Mouse (Mus musculus) mesoderm, embryonic 11.5 days (tissue): ENCODE data around the gene Aldh3b2.
"Not testable (repeated sequence)": the region's sequence is repeated elsewhere in the genome, so short reads cannot be mapped to it uniquely, and the experiment has no call there.

ENCODE experiments used
- DNase-seq: peaks from one replicate; pipeline ENCODE4 v3.0.0-alpha.2; 2012; ENCODE audit warnings: low read depth, low spot score

The Aldh3b2 gene

DNA sequence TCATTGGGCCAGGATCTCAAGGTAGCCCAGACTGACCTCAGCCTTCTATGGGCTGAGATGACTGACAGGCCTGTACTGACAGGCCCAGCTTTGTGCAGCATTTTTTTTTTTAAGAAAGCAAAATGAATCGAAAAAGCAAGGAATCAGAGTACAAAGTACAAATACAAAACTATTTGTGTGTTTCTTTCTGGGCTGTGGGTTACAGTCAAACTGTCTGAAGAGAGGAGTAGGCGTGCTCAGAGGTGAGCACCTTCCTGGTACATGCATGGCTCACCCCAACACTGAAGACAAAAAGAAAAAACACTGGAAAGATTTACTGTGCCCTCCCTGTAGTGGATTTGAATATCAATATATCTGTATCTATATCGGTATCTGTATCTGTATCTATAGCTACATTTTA, 24.3 kb upstream of the Aldh3b2 start:
- no peak for DNase-seq

DNA sequence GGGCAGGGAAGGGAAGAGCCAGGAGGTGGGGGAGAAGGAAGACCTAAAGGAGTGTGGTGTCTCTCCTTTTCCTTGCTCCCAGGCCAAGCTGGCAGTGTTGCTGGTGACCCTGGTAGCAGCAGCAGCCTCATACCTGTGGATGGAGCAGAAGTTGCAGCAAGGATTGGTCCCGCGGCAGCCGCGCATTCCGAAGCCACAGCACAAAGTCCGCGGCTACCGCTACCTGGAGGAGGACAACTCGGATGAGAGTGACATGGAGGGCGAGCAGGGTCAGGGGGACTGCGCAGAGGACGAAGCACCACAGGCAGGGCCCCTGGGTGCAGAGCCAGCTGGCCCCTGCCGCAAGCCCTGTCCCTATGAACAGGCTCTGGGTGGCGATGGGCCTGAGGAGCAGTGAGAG, 23.6 kb upstream of the Aldh3b2 start:
- DNase-seq, result no peak

DNA sequence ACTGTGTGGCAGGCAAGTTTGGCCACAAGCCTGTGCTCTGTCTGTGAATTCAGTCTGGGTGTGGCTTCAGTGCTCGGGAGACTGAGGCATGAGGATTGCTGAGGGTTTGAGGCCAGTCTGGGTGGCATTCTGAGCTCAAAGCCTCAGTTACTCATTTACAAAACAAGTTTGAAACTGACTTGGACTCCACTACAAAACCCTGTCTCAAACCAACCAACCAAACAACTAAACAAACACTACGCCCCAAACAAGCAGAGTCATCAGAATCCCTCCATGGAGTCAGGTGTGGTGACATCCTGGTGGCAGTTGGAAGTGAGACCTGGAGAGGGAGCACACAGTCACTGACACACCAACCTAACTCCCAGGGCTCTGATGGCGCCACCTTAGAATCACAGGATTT, 21.8 kb upstream of the Aldh3b2 start:
- DNase-seq, result no peak

DNA sequence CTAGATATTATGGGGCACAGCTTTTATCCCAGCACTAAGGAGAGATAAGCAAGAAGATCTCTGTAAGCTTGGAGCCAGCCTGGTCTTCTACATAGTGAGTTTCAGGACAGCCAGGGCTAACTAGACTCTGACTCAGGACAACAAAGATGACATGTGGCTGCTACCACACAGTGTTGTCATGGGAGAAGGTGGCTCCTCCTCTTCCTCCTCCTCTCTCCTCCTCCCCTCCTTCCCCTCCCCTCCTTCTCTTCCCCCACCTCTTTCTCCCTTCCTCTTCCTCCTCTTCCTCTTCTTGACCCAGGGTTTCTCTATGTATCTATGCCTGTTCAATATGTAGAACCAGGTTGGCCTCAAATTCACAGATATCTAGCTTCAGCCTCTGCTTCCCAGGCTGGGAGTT, 20.7 kb upstream of the Aldh3b2 start:
- no peak for DNase-seq

DNA sequence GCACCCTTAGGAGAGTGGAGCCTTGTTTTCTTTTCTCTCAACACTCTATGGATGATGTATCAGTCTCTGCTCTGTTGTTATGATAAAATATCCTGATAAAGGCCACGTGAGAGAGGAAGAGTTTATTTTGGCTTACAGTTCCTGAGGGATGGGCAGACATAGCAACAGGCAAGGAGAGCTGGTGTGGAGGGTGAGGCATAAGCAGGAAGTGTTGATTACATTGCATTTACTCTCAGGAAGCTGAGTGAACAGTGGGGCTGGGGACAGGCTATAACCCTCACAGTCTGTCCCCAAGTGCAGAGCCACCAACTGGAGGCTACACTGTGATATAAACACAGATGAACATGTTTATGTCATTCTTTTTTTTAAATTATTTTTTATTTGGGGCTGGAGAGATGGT, 20.0 kb upstream of the Aldh3b2 start:
- DNase-seq, result no peak

DNA sequence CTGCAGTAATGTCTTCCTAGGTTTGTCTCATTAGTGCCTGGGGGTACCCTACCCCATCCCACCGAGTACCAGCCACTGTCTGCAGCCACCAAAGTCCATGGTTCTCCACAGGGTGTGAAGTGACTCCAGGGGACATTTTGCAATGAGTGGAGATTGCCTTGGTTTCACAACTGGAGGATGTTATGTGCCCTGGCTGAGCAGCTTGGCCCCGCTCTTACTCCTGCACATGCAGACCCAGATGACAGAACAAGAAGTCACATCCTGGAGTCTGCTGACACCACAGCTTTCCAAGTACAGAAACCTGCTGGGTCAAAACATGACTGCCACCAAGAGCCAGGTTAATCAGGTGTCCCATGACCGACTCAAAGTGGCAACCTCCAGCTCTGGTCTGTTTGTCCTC, 17.1 kb upstream of the Aldh3b2 start:
- no peak for DNase-seq

DNA sequence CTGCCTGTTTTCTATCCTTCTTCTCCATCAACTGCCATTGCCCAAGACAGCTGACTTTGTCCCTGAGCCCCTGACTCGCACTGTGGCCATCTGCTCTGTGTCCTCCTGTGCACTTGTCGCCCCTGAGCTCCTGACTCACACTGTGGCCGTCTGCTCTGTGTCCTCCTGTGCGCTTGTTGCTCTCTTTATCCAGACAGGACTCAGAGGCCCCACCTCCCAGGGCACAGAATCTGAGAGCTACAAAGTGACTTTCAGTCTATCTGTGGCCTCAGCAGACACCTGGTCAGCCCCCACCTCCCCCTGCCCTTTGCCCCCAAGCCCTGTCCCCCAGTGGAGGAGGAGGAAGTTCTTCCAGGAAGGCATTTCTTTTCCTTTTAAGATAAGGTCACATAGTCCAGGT, 16.3 kb upstream of the Aldh3b2 start:
- DNase-seq, result no peak

DNA sequence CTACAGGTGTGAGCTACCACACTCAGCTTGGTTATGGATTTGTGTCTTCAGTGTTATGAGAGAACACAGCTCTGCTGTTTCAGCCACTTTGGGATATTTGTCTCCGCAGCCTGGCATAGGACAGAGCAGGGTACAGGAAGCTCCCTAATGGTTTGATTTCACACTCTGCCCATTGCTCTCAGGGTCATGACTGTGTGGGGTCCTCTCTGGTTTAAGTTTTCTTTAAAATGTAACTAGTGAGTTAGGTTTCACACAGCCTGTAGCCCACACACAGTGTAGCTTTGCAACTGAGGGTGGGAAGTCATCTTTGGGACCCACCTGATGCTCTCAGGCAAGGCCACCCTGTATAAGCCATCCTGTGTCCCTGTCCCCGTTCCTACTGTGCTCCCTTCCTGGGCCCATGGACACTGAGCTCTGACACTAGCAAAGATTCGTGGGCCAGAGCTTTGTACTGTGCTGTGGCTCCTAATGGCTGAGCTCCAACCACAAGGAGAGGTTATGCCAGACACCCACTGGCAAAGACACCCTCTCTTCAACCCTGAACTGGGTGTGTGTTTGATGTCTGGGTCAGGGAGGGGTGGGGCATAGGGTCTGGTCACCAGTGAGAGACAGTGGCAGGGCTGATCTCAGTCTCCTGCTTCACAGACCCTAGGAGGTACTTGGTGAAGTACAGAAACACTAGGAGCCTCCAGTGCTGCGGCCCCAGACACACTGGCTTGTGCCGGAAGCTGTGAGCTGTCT, 14.7 kb upstream of the Aldh3b2 start:
- DNase-seq, result not testable (repeated sequence)

DNA sequence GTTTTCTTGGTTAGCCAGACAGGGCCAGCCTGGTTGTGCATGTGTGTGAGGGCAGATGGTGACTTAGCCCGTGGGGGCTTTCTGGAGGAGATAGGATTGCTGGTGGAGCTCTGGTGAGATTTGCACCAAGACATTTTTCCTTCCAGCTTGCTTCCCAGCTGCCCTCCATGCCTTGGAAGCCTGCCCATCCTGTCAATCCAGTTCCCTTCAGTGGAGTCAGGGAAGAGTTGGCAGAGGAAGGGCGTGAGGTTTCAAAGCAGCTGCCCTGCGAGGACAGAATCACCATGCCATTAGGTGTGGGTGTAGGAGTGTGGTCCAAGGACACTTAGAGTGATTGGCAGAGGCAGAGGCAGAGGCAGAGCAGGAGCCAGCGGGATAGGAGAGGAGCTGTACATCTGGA, 13.7 kb upstream of the Aldh3b2 start, which contains the start of gene Aldh3b3:
Gene Aldh3b3, plus strand, starts transcription at position 176 of the 400 bp plus-strand sequence.
- no peak for DNase-seq

DNA sequence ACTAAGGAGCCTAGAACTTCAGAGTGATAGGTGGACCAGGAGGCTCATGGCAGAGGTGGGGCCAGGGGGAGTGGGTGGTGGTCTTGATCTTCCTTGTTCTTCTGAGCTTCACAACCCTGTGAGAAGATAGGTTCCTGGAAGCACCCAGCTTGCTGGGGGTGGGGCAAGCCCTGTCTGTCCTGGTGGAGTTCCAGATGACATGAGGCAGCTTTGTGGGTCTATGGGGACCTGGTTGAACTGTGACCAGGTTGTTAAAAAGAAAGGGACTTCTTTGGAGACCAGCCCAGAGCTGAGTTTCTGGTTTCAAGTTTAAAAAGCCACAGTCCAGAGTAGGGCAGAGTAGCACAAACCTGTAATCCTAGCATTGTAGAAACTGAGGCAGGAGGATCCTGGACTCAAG, 13.1 kb upstream of the Aldh3b2 start:
- no peak for DNase-seq

DNA sequence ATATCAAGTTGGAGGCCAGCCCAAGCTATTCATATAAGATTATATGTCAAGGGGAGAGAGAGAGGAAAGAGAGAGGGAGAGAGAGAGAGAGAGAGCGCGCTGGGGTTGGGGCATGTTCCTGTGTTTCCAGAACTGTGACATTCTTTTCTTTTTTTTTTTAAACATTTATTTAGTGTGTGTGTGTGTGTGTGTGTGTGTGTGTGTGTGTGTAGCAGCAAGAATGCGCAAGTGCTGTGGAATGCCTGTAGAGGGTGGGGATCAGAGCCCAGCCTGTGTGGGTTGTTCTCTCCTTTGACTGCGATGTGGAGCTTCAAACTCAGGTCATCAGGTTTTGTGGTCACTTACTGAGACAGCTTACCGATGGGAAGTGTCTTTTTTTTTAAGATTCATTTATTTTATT, 11.9 kb upstream of the Aldh3b2 start:
- DNase-seq, result no peak

DNA sequence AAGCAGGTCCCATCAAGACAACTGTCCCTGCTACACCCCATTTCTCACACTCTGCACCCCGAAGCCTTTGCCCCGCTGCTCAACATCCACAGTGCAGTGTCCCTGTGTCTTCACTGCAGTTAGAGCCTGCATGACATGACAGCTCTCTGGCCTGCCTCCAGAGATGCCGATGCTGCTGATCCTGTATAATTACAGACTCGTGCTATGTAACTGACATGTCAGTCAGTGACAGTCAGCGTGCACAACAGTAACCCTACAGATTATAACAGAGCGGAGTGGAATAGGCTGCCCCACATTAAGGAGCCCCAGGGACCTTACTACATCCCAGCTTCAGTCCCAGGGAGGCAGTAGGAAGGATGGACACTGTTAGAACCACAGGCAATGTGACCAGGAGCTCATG, 10.3 kb upstream of the Aldh3b2 start:
- not testable (repeated sequence) for DNase-seq

DNA sequence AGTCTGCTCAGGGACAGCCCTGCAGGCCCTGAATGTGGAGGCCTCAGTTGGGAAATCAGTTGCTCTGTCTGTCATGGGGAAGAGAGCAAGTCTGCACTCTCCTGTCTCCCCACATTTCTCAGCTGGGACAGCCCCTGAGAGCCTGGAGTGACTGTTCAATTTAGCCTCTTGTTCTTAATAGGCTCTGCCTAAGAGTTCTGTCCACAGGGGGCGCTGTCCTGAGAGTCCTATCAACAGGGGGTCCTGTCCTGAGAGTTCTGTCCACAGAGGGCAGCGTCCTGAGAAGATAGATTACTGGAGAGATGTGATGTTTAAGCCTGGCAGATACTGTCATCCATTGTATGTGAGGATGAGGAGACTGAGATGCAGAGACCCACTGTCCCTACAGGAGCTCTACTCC, 9.7 kb upstream of the Aldh3b2 start:
- DNase-seq, result no peak

DNA sequence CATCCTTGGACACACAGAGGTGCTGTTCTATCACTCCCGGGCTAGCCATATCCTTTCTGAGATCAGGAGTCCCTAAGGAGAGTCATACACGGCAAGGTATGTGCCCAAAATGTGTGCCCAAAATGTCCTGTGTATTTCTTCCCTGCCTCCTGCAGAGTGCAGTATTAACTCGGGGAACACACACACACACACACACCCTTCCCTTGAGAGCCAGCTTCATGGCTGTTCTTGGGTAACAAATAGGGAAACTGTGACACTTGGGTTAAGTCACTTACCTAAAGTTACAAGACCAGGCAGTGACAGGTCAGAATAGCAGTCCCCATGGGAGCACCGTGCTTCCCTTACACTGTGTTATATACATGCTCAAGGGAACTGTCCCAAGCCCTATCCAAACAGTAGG, 8.1 kb upstream of the Aldh3b2 start:
- DNase-seq, result no peak

DNA sequence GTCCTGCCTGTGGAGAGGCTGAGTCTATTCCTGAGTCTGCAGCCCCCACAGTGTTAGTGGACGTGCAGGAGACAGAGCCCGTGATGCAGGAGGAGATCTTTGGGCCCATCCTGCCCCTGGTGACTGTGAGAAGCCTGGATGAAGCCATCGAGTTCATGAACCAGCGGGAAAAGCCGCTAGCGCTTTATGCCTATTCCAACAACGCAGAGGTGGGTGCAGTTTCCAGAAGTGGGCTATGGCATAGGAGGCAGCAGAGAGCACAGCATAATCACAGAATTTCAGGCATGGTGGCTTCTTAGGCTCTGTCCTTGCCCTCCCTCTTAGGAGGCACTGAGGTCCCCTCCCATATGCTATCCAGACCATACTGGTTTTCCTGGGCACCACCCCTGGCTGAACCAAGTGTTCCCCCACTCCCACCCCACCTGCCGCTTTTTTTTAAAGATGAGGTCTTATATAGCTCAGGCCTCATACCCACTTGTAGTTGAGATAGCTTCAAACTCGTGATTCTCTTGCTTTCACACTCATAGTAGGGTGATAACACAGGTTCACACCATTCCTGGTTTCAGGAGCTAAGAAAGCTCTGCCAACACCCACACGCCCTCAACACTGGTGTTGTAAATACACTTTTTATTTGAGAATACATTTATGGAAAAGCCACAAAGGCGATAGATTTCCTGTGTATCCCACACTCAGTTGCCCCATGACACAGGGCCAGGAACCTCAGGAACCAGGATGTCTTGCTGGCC, 5.6 kb upstream of the Aldh3b2 start:
- DNase-seq, result no peak

DNA sequence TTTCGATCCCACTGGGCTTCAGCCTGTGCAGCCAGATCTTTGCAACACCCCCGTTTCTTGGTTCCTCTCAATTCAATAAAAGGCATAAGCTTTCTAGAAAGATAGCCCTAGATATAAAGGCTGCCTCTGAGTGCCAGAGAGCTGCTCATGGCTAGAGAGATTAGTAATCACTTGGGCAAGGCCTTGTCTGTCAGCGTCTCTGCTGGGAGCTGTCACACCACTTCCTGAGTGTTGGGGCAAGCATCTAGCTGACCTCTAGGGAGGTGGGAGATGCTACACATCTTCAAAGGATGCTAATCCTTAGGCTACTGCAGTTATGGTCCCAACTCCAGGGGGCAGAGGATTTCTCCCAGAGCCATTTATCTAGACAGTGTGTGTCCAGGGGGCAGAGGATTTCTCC, 4.9 kb upstream of the Aldh3b2 start:
- DNase-seq, result no peak

DNA sequence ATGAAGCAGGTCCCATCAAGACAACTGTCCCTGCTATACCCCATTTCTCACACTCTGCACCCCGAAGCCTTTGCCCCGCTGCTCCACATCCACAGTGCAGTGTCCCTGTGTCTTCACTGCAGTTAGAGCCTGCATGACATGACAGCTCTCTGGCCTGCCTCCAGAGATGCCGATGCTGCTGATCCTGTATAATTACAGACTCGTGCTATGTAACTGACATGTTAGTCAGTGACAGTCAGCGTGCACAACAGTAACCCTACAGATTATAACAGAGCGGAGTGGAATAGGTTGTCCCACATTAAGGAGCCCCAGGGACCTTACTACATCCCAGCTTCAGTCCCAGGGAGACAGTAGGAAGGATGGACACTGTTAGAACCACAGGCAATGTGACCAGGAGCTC, 2.5 kb downstream of the Aldh3b2 start:
- DNase-seq, result not testable (repeated sequence)

DNA sequence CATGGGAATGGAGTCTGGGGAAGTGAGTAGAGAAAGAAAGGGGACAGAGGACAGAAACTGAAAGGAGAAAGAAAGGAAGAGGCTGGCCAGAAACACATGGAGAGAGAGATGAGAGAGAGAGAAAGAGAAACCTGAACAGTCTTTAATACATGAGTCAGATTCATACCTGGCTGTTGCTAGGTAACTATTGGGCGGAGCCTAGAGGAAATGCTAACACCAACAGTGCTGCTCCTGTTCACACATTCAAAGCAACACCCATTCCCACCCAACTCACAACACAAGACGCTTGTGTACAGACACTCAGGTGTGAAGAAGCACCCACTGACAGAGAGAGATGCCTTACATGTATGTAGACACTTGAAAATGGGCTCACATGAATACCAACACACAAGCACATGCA, 3.7 kb downstream of the Aldh3b2 start:
- DNase-seq, result no peak

DNA sequence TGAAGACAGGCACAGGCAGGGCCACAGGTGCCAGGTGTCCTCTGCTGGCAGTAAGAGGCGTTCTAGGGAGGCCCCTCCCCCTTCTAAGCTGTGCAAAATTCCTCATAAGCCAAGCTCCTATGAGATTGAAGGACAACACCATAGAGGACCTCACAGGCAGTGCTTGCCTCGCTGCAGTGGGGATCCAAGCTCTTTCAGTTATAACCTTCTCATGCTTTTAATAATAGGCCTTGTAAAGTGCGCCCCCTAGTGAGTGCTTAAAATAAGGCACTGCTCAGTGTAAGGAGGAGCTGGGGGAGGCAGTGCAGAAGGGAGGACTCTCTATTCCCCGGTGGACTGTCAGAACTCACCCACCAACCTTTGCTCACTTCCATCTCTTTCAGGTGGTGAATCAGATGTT, 8.2 kb downstream of the Aldh3b2 start:
- peak; percentile 87 for DNase-seq

DNA sequence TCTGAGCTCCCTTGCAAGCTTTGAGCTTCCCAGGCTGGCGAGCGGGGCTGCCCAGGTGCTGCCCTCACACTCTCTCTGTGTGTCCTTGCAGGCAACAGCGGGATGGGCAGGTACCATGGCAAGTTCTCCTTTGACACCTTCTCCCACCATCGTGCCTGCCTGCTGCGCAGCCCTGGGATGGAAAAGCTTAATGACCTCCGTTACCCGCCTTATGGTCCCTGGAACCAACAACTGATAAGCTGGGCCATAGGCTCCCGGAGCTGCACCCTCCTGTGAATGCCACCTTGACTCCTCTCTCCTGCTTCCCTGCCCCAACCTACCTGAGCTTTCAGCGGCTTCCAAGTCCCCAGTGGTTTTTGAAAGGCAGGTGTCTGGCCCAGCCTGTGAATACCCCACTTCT, 8.8 kb downstream of the Aldh3b2 start:
- no peak for DNase-seq

DNA sequence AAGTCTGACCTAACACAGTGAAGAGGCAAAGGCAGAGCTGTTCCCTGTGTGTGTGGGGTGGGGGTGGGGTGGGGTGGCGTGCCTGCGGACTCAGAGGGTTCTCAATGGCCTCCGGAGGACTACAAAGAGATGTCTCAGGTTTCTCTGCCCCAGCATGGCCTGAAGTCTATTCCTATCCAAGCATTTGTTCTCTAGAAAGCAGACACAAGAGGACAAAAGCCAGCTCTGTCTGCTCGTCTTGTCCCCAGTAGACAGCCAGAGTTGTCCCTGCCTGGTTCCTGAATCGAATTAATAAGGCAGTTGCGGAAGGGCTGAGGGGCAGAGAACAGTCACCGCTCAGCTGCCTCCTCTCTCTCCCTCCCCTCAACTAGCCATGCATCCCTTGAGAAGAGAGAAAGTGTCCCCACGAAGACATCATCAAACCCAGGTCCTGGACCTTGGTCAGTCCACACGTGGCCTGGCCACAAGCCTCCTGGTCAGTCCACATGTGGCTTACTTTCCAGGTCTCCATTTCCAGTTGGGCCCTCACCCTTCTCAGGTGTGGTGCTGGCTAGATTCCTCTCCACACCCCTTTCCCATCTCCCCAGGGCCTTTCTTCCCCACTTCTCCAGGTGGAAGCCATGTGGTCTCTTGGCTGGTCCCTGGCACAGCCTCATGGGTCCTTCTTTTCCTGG, 11.5 kb downstream of the Aldh3b2 start:
- peak; percentile 30 for DNase-seq

DNA sequence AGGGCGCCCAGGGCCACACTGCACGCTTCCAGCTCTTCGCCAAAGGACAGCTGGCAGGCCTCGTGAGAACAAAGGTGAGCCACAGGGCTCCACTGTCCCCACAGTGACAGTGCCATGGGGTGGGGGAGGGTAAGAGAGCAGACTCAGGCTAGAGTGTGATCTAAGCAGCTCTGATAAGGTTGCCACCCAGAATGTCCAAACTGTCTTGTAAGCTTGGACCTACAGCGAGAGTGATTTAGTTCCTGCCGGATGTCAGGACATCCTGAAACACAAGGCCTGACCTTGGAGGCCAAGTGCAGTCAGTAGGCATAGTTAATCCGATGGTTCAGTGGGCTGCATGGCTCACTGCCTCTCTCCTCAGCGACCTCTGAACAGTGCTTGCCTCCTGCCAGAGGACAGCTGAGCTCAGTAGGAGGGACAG, 13.1 kb downstream of the Aldh3b2 start:
- DNase-seq, result peak; percentile 58

DNA sequence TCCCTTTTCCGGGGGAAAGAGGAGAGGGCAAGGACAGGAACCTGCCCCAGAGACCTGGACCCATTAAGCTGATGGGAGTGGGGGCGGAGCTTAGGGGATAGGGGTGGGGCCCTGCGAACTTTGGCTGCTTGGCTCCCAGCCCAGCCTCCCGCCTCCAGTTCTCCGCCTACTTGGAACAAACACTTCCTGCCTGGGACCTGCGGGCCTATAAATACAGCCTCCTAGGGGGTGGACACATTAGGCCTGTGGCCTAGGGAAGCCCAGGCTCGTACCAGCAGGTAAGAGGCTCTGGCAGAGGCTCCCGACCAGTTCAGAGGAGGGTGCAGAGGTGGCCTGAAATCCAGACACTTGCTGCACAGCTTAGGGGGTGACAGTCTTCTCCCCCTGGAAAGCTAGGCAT, 14.2 kb downstream of the Aldh3b2 start, which contains the start of gene Acy3:
Gene Acy3, plus strand, starts transcription at position 237 of the 400 bp plus-strand sequence.
- DNase-seq, result peak; percentile 44
